Mouse (Mus musculus): ENCODE data around the gene 9530077C05Rik.

DNA sequence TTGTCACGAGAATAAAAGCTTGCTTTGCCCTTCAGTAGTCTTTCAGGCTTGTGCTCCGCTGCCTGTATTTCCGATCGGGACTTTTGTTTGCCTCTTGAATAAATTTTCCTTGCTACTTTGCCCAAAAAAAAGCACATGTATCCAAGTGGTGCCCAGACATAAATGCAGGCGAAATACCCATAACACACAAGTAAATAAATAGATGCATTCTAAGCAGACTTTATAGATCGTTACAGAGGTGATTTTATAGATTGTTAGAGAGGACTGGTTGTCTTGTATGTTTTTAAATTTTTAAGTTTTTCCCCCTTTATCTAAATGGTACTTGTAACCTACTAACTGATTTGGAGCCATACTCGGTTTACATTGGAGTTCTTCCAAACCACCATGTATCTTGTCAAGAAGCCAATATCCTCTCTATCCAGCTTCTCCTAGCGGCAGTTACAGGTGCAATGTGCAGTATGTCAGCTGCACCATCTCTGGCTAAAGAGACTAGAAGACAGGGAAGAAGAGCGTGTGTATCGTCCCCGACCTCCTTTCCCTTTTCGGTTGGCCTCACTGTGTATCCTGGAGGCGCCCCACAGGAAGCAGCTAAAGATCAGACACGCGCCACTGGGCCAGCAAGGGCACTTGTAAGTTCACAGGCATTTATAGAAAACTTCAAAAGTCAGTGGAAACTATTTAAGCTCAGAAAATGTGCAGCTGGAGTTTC lies 18.4 kb downstream of the 9530077C05Rik start:
- TF ChIP-seq CTCF (IDR thresholded peaks at IDR 0.05; ENCODE audit: low read depth) = no peak
- TF ChIP-seq EP300 (IDR thresholded peaks at IDR 0.05; ENCODE audit: low read depth) = no peak

Measured in liver, embryonic 14.5 days (tissue).